Mouse (Mus musculus) lung, postnatal 10 days (tissue): ENCODE measurements around the gene Slc26a6.

Experiments
- DNase-seq: peaks from one replicate; pipeline ENCODE4 v3.0.0; 2021

The Slc26a6 gene

GRCm38 (mm10) chr9:108847374-108847773 lies 5.7 kb upstream of the Slc26a6 start:
- peak; percentile 54 for DNase-seq

DNA sequence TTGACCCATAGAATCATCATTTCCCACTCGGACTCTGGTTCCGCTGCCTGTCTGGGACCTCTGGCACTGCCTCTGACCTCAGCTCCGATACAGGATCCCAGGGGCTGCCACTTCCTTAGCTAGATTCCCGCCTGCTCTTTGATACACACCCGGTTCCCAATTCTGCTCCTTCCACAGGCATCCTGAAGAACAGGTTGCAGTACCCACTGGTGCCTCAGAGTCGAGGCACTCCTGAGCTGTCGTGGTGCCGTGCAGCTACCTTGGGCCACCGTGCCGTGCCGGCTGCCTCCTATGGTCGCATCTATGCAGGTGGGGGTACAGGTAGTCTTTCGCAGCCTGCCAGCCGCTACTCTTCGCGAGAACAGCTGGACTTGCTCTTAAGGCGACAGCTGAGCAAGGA lies 4.7 kb upstream of the Slc26a6 start:
- no peak for DNase-seq

DNA sequence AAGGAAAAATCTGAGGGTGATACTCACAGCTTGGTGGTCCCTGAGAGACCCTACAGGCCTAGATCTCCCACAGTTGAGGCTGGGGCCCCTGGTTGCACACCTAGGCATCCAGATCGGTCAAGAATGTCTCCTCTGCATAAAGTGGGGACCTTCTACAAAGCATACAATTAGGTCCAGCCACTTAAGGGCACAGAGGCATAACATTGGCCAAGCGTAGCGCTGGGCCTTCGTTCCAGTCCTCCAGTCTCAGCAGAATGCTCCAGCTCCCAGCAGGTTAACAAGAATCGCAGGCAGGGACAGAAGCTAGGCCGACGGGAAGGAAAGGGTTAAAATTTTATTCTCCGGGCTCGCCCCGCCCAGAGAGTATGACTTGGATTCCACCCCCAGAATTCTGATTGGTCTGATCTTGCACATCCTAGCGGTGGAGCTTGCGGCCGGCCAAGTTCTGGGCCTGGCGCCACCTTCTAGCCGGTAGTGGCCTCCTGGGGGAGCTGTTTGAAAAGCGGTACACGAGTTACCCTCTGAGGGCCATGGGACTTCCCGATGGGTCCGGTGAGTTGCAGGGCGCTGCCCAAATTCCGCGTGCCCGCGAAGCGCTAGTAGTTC lies 655 bp downstream of the Slc26a6 start:
- DNase-seq: peak; percentile 96

GRCm38 (mm10) chr9:108854241-108854696 lies 1.2 kb downstream of the Slc26a6 start:
- peak; percentile 95 for DNase-seq

DNA sequence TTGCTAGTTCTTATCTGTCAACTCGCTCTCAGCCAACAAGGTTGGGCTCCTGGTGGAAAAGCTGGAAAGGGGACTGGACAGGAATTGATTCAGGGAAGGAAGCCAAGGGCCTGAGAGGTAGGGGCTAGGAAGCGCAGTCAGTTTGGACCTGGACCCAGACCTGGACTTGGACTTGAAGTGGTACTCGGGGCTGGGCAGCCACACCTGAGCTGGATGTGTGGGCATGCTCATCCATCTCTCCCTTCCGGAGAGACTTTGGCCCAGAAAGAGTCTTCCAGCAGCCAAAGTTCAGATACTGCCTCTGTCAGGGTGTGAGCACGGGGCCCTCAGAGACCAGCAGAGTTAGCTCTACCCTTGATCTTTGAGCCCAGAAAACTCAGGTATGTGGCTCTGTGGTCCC lies 2.3 kb downstream of the Slc26a6 start:
- DNase-seq: no peak

- no peak for DNase-seq
Measured at GRCm38 (mm10) chr9:108858792-108859527, 5.9 kb downstream of the Slc26a6 start.

- DNase-seq: no peak
Measured at GRCm38 (mm10) chr9:108912308-108912707, 59.2 kb downstream of the Slc26a6 start.

GRCm38 (mm10) chr9:108913161-108913560 lies 60.1 kb downstream of the Slc26a6 start:
- no peak for DNase-seq

- DNase-seq: no peak
Measured at GRCm38 (mm10) chr9:108913621-108914020, 60.5 kb downstream of the Slc26a6 start.

GRCm38 (mm10) chr9:108914491-108914890 lies 61.4 kb downstream of the Slc26a6 start, which contains the start of gene Tmem89:
Gene Tmem89, plus strand, starts transcription at chr9:108914619.
- DNase-seq: peak; percentile 39

- no peak for DNase-seq
Measured at GRCm38 (mm10) chr9:108925897-108926296, 72.8 kb downstream of the Slc26a6 start.

- DNase-seq: no peak
Measured at GRCm38 (mm10) chr9:108928424-108928823, 75.3 kb downstream of the Slc26a6 start.

DNA sequence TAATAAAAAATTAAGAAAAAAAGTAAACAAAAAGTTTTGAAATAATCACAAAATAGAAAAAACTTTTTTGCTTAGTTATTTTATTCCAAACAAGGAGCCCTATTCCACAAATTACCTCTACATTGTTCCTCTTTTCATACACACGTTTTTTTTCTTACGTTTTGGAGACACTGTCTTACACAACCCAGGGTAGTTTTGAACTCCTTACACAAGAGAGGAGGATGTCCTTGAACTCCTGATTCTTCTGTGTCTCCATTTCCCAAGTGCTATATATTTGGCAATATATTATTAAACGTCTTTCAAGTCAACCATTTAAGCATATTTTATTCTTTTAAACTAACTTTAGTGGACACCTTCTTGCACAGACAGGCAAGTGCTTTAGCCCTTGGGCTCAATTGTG lies 82.9 kb downstream of the Slc26a6 start:
- DNase-seq: no peak

DNA sequence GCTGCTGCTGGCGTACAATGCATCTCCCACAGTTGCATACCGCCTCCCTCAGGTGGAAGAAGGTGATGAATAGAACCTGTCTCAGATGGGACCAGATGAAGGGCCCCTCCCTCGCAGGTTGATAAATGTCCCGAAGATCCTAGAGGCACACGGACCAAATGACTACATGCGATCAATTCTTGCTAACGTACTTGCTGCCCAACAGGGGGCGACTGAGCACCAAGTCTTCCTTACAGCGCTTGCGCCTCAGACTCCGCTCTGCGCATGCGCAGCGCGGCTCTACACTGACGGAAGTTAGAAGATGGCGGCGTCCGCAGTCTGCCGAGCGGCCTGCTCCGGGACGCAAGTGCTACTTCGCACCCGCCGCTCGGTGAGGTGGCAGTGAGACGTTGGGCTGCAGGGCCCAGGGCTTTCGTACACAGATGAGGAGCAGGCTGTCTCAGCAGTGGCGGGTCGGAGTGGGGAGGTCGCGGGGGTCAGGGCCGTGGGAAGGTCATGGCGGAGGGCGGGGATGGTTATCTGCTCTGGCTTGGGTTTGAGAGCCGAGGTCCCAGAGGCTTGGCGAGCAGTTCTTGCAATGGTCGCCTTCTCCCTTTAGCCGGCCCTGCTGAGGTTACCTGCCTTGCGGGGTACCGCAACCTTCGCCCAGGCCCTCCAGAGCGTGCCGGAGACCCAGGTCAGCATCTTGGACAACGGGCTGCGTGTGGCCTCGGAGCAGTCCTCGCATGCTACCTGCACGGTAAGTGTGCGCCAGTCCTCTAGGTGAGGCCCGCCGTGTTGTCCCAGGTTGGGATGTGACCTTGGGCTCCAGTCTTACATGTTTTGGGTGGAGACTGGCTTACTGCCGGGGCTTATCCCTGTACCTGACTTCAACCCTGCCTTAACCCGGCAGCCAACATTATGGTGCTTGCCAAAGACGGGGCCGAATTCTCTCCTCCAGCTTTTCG lies 83.6 kb downstream of the Slc26a6 start, which contains the start of gene Uqcrc1:
Uqcrc1 (plus strand) TSS at position 216 of the 947 bp plus-strand sequence.
- DNase-seq: peak; percentile 96

DNA sequence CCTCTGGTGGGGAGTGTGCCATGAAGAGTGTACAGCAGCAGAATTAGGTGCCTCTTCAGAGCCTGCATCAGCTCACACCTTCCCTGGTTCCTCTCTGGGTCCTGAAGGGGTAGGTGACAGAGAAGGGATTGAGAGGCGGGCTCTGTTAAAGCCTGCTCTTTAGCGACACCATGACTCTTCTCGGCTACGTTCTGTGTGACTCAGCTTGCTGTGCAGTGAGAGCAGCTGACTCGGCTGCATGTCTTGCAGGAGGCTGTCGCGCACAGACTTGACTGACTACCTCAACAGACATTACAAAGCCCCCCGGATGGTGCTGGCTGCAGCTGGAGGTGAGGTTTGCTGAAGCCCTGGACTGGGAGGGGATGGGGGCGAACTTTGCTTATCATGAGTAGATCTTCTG lies 92.0 kb downstream of the Slc26a6 start:
- DNase-seq: no peak

DNA sequence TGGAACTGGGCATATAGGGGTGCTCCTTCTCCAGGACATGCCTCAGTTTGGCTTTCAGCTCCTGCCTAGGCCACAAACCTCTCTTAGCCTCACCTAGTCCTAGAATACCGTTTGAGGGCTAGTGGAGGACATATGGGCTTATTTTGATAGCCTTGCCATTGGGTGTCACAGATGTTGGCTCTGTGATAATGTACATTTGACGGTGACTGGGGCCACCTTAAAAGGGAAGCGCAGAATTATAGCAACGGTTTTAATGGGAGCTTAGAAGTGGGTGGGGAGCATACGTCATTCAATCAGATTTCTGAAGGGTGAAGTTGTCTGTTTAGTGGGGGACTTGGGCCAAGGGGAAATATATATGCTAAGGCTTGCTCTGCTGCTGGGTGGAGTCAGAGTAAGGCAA lies 92.5 kb downstream of the Slc26a6 start:
- no peak for DNase-seq

GRCm38 (mm10) chr9:108949231-108949966 lies 96.3 kb downstream of the Slc26a6 start:
- DNase-seq: peak; percentile 69

GRCm38 (mm10) chr9:108949967-108950728 lies 97.1 kb downstream of the Slc26a6 start:
- peak; percentile 49 for DNase-seq

DNA sequence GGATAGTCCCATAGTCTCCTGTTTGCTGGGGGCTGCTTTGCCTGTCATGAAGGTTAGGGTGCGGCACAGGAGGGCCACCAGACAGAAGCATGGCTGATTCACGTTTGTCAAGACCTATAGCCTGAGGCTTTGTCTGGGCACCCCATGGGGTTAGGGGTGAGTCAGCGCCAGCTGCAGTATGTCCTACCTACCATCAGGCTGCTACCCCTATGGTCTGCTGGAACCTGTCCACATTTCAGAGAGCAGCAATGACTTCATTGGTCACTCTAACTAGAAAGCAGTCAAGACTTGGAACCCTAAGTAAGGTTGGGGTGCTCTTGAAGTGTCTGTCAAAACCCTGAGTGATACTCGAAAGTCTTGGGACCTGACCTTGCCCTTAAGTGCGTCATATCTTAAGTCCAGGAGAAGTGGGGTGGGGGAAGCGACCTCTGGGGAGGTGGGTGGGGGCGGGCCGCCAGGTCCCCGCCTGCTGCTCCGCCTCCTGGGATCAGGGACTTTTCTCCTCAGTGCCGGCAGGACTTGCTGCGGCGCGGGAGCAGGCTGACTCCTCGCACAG lies 100.1 kb downstream of the Slc26a6 start, which contains the start of gene Col7a1:
Col7a1 (plus strand) TSS at position 506 of the 556 bp plus-strand sequence.
- DNase-seq: peak; percentile 31

GRCm38 (mm10) chr9:108955241-108955640 lies 102.2 kb downstream of the Slc26a6 start:
- DNase-seq: peak; percentile 22

GRCm38 (mm10) chr9:108955846-108956245 lies 102.8 kb downstream of the Slc26a6 start:
- DNase-seq: no peak
